Comparison of ENCODE assay signal across 9 mouse cellular contexts in the genomic region with DNA sequence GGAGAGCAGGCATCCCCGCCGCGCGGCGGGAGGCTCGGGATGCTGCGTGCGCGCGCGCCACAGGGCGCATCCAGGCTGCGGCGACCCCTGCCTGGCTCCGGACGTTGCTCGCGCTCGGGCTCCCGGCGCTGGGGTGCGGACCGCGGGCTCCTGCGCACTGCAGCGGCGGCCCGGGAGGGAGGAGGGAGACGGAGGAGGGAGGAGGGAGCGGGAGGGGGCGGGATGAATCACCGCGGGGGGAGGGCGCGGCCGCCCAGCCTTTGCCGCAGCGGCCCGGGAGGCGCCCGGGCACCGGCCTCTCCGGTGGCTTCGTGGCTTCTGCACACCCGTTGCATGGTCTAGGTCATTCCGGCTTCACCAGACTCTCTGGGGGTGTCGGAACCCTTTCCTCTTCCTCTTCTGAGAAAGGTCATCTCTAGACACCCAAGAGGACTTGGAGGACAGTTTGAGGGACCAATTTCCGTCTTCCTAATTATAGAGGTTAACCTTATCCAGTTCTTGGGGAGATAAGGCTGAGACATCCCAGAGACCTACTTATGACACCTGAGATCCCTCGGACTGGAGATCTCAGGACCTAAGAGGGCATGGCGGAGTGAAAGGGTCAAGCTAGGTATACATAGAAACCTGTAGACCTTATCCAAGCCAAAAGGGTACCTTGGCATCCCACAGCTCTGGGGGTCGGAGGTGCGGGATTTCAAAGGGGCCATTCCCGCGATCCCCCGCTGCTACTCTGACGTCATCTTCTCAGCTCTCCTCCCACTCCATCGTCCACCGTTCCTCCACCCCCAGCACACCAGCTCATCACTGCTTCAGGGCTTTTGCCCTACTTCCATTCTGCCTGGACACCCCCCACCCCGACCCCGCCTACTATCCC. TPM values are rescaled to one million over a fixed set of nuclear protein-coding genes. Genes with fewer than 3 reads are reported as not detected.
DNase-seq lines count a peak whose midpoint lies in the region; ATAC-seq and TF ChIP-seq lines count a peak whose summit lies in the region.
"Had no signal": no experiment of that assay in that cellular context is flagged by ENCODE, and none has a peak within 500 bp of the region (broad histone marks: within the 10 kb centered on the region; RNA-seq: fewer than 3 reads in every experiment).

A gene (minus strand): TSS at position 153 of the 874 bp plus-strand sequence.

- DNase-seq in kidney, adult 9 months = no peak
- peak; percentile 80 to 88 for DNase-seq in cerebellum, adult 18-20 months
- DNase-seq in gastrocnemius, adult 18-20 months (ENCODE audit: low spot score) = peak; percentile 76
- DNase-seq in left cerebral cortex, postnatal 36 days (ENCODE audit: low spot score in 2 of 2) = peak; percentile 68 to 82
- peak; percentile 90 for DNase-seq in midbrain, embryonic 11.5 days (ENCODE audit: low spot score, missing footprints)
- DNase-seq in stomach, postnatal 0 days (ENCODE audit: low spot score) = peak; percentile 74

- no peak for TF ChIP-seq EP300 in stomach, postnatal 0 days (optimal IDR thresholded peaks at IDR 0.05)

- H3K4me1 ChIP-seq in kidney, embryonic 14.5 days (ENCODE audit: control insufficient read depth, insufficient read depth, low read length) = peaks cover 10% of the 10 kb centered on the region
- peaks cover 21% of the 10 kb centered on the region for H3K4me1 ChIP-seq in hindbrain, embryonic 13.5 days (replicated peaks)
- H3K4me1 ChIP-seq in midbrain, embryonic 11.5 days (ENCODE audit: control insufficient read depth, insufficient read depth, low read length) = peaks cover 14% of the 10 kb centered on the region
- no peaks in the 10 kb centered on the region for H3K4me1 ChIP-seq in stomach, postnatal 0 days (replicated peaks; ENCODE audit: control insufficient read depth, insufficient read depth)

- peak; percentile 48; the same call in 1 of the 2 replicates for ATAC-seq in kidney, embryonic 14.5 days (ENCODE audit: low FRiP score, low TSS enrichment)
- ATAC-seq in hindbrain, embryonic 13.5 days (ENCODE audit: low FRiP score) = peak; percentile 40
- peak; percentile 47; the same call in 1 of the 2 replicates for ATAC-seq in midbrain, embryonic 11.5 days (ENCODE audit: low FRiP score)
- peak; percentile 72 for ATAC-seq in stomach, postnatal 0 days (ENCODE audit: low FRiP score, low TSS enrichment)

- peak within 1 kb of the TSS; percentile 58; the same call in 1 of the 2 replicates for H3K9ac ChIP-seq in kidney, embryonic 14.5 days (ENCODE audit: low read depth, low read length)
- H3K9ac ChIP-seq in hindbrain, embryonic 13.5 days = peak within 1 kb of the TSS; percentile 81
- H3K9ac ChIP-seq in midbrain, embryonic 11.5 days (ENCODE audit: low read length) = peak within 1 kb of the TSS; percentile 33; the same call in 1 of the 2 replicates
- H3K9ac ChIP-seq in stomach, postnatal 0 days (ENCODE audit: low read length) = peak within 1 kb of the TSS; percentile 63

- H3K9me3 ChIP-seq in kidney, embryonic 14.5 days (ENCODE audit: control insufficient read depth, low read length) = no peaks in the 10 kb centered on the region
- no peaks in the 10 kb centered on the region for H3K9me3 ChIP-seq in hindbrain, embryonic 13.5 days
- no peaks in the 10 kb centered on the region for H3K9me3 ChIP-seq in midbrain, embryonic 11.5 days (ENCODE audit: control insufficient read depth, low read length)
- H3K9me3 ChIP-seq in stomach, postnatal 0 days (ENCODE audit: control insufficient read depth, low read length) = no peaks in the 10 kb centered on the region

- no peak for TF ChIP-seq CTCF in stomach, postnatal 0 days (IDR thresholded peaks at IDR 0.05; ENCODE audit: low read depth)

- H3K27me3 ChIP-seq in kidney, embryonic 14.5 days (ENCODE audit: control insufficient read depth, insufficient read depth, low read length) = peaks cover 33% of the 10 kb centered on the region
- H3K27me3 ChIP-seq in hindbrain, embryonic 13.5 days = peaks cover 49% of the 10 kb centered on the region
- peaks cover 33% of the 10 kb centered on the region for H3K27me3 ChIP-seq in midbrain, embryonic 11.5 days (ENCODE audit: control insufficient read depth, insufficient read depth, low read length)
- H3K27me3 ChIP-seq in stomach, postnatal 0 days (ENCODE audit: control insufficient read depth, insufficient read depth, low read length) = no peaks in the 10 kb centered on the region

- WGBS in kidney, embryonic 14.5 days = 1% methylated on average over 41 of the region's 60 CpGs
- WGBS in hindbrain, embryonic 13.5 days = under 1% methylated on average over 45 of the region's 60 CpGs
- WGBS in midbrain, embryonic 11.5 days = 4% methylated on average over 32 of the region's 60 CpGs
- WGBS in stomach, postnatal 0 days = 2% methylated on average over 46 of the region's 60 CpGs

- peaks cover 36% of the 10 kb centered on the region for H3K36me3 ChIP-seq in kidney, embryonic 14.5 days (ENCODE audit: control insufficient read depth, insufficient read depth, low read length)
- peaks cover 41% of the 10 kb centered on the region for H3K36me3 ChIP-seq in hindbrain, embryonic 13.5 days
- peaks cover 29% of the 10 kb centered on the region for H3K36me3 ChIP-seq in midbrain, embryonic 11.5 days (ENCODE audit: control insufficient read depth, insufficient read depth, low read length)
- H3K36me3 ChIP-seq in stomach, postnatal 0 days (ENCODE audit: control insufficient read depth, insufficient read depth, low read length) = peaks cover 13% of the 10 kb centered on the region

- peak within 1 kb of the TSS; percentile 58 for H3K4me3 ChIP-seq in kidney, embryonic 14.5 days (ENCODE audit: low read length)
- peak within 1 kb of the TSS; percentile 63 for H3K4me3 ChIP-seq in hindbrain, embryonic 13.5 days
- peak within 1 kb of the TSS; percentile 46 for H3K4me3 ChIP-seq in midbrain, embryonic 11.5 days (ENCODE audit: low read depth, low read length)
- peak within 1 kb of the TSS; percentile 65 for H3K4me3 ChIP-seq in stomach, postnatal 0 days (ENCODE audit: low read depth, low read length)

- peak within 1 kb of the TSS; percentile 99 for H3K4me2 ChIP-seq in kidney, embryonic 14.5 days (replicated peaks; ENCODE audit: low read depth, low read length)
- H3K4me2 ChIP-seq in hindbrain, embryonic 13.5 days = peak within 1 kb of the TSS; percentile 91
- H3K4me2 ChIP-seq in midbrain, embryonic 11.5 days = peak within 1 kb of the TSS; percentile 86
- peak within 1 kb of the TSS; percentile 98 for H3K4me2 ChIP-seq in stomach, postnatal 0 days (replicated peaks; ENCODE audit: low read depth)

- H3K27ac ChIP-seq in kidney, embryonic 14.5 days (ENCODE audit: low read depth, low read length) = no peak within 1 kb of the TSS
- H3K27ac ChIP-seq in hindbrain, embryonic 13.5 days = peak within 1 kb of the TSS; percentile 67
- H3K27ac ChIP-seq in midbrain, embryonic 11.5 days (ENCODE audit: low read depth, low read length) = no peak within 1 kb of the TSS; the same call in 1 of the 2 replicates
- no peak within 1 kb of the TSS for H3K27ac ChIP-seq in stomach, postnatal 0 days (replicated peaks)

- intact Hi-C loops in left cerebral cortex, postnatal 36 days (cut with DNase I) = no loop called here

RNA-seq across cellular contexts. Expression of the gene that starts here (rescaled TPM):
- polyA plus RNA-seq in kidney, embryonic 14.5 days (2014; fragmentation: Nextera tagmentation; extraction: Ambion mirVana) = 1.0 and 1.6 TPM in 2 replicates
- 100 to 1,000 TPM; 924 to 953 TPM for total RNA-seq in gastrocnemius, adult 18-20 months (2021)
- polyA plus RNA-seq in hindbrain, embryonic 13.5 days (2015; fragmentation: Nextera tagmentation; extraction: Ambion mirVana) = 4.7 and 5.2 TPM in 2 replicates
- 100 to 1,000 TPM; 640 to 844 TPM for total RNA-seq in left cerebral cortex, postnatal 36 days (2021)
- 0.52 and 1.1 TPM in 2 replicates for polyA plus RNA-seq in midbrain, embryonic 11.5 days (2014; fragmentation: Nextera tagmentation; extraction: Ambion mirVana)
- polyA plus RNA-seq in stomach, postnatal 0 days (2015; fragmentation: Nextera tagmentation; extraction: Ambion mirVana) = 2.3 and 2.5 TPM in 2 replicates
- total RNA-seq: MEL had no signal
